Mouse (Mus musculus): Measurements from ENCODE around the gene Dgkh. TPM values are rescaled to one million over a fixed set of nuclear protein-coding genes. Genes with fewer than 3 reads are reported as not detected.

Dgkh gene
- polyA plus RNA-seq, 1 experiment from 2014 or later: 12.8 TPM

DNA sequence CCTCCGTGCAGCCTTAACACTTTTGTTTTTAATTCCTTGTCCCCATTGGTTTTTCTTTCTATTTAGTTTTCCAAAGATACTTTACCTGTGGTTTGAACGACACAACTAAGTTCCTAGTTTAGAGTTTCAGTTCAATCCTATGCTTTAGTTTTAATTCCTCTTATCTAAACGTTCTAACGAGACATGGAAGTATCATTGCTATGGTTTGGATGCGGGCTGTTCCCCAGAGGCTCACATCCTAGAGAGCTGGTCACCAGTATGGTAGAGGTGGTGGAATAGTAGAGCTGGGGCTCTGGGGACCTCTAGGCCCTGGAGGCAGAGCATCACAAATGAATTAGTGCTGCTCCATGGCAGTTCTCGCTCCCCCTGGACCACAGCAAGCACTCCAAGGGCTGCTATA lies 205.7 kb downstream of the Dgkh start:
- H3K4me2 ChIP-seq (replicated peaks): no peak overlapping the region
- H3K27me3 ChIP-seq (replicated peaks): no peaks in the 10 kb centered on the region
- no peaks in the 10 kb centered on the region for H3K36me3 ChIP-seq
- H3K4me1 ChIP-seq: peaks cover 18% of the 10 kb centered on the region; the same call in 1 of the 2 replicates
- no peak for ATAC-seq (ENCODE audit: low FRiP score, low read depth)
- H3K9ac ChIP-seq: no peak overlapping the region
- H3K27ac ChIP-seq: no peak overlapping the region
- H3K4me3 ChIP-seq: no peak overlapping the region
- WGBS: 74% methylated on average over 6 of the region's 6 CpGs
- no peaks in the 10 kb centered on the region for H3K9me3 ChIP-seq

DNA sequence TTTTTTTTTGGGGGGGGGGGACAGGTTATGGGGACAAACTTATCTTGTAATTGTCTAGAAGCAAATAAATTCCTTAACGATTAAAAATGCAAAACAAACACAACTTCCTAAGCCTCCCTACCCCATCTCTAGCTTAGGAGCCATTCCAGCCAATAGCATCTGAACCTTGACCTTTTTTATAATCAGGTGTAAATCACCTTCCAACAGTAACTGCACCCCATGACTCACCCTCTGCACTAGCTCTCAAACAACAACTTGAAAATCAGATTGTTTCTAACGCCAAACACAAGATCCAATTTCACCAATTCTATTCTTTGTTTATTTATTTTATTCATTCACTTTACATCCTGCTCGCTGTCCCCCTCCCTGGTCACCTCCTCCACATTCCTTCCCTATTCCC lies 206.1 kb downstream of the Dgkh start:
- Histone ChIP-seq H3K9me3 (no peaks in the 10 kb centered on the region), H3K9ac (no peak overlapping the region), H3K4me1 (peaks cover 18% of the 10 kb centered on the region; the same call in 1 of the 2 replicates), H3K4me2 (replicated peaks) (no peak overlapping the region), H3K27me3 (replicated peaks) (no peaks in the 10 kb centered on the region), H3K27ac (no peak overlapping the region), H3K4me3 (no peak overlapping the region), H3K36me3 (no peaks in the 10 kb centered on the region)
- WGBS: 76% methylated on average over 3 of the region's 3 CpGs
- ATAC-seq (ENCODE audit: low FRiP score, low read depth): no peak

DNA sequence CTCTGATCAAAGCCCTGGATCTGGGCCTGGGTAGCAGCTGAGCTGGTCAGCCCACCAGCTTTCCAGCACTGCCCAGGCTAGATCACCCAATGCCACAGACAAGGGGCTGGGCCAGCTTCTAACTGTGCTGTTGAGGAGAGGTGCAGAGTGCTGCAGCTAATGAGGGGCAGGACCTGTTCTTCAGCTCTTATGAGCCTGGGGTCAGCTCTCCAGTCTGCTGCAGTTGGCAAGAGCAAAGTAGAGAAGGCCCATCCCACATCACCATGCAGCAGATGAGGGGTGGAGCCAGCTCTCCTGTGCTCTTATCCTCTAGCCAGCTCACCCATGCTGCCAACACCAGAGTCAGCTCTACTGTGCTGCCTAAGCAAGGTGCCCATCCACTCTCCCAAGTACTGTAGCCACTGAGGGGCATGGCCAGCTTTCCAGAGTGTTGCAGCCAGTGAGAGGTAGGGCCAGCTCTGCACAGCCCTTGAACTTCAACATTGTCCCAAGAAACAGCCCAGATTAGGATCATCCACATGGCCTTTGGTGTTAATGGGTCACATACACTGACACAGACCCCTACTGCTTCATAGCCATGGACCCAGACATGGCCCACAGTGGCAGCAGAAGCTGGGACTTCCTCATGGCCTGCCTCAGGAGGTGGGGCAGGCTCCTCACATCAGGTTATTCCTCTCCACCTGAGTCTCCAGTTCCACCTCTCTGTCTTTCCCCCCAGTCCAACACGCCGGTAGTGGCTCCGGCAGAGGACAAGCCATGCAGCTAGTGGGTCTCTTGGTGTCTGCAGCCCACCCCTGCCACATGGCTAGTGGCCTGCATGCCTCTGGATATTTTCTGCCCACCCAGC lies 206.7 kb downstream of the Dgkh start:
- Histone ChIP-seq H3K9ac (no peak overlapping the region), H3K36me3 (no peaks in the 10 kb centered on the region), H3K9me3 (no peaks in the 10 kb centered on the region), H3K27me3 (replicated peaks) (no peaks in the 10 kb centered on the region), H3K4me2 (replicated peaks) (no peak overlapping the region), H3K27ac (no peak overlapping the region), H3K4me1 (peaks cover 18% of the 10 kb centered on the region; the same call in 1 of the 2 replicates), H3K4me3 (no peak overlapping the region)
- ATAC-seq (ENCODE audit: low FRiP score, low read depth): peak; percentile 33; the same call in 1 of the 2 replicates
- WGBS: 94% methylated on average over 3 of the region's 3 CpGs

DNA sequence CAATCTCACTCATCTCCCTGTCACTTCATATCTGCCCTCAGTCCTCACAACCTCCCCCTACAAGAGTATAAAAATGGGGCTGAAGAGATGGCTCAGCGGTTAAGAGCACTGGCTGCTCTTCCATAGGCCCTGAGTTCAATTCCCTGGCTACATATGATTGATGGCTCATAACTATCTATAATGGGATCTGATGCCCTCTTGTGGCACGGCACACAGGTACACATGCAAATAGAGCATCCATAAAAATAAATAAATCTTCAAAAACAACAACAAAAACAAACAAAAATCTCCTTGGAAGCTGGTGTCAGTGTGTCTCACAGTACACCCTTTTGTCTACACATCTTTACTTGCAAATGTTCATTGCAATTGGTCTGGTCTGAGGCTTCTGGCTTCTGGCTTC lies 207.5 kb downstream of the Dgkh start:
- H3K27ac ChIP-seq: no peak overlapping the region
- peaks cover 18% of the 10 kb centered on the region; the same call in 1 of the 2 replicates for H3K4me1 ChIP-seq
- H3K27me3 ChIP-seq (replicated peaks): no peaks in the 10 kb centered on the region
- ATAC-seq (ENCODE audit: low FRiP score, low read depth): no peak
- H3K9me3 ChIP-seq: no peaks in the 10 kb centered on the region
- peaks cover 4% of the 10 kb centered on the region; the same call in 1 of the 2 replicates for H3K36me3 ChIP-seq
- H3K9ac ChIP-seq: no peak overlapping the region
- WGBS: 85% methylated on average over 2 of the region's 2 CpGs
- no peak overlapping the region for H3K4me2 ChIP-seq (replicated peaks)
- H3K4me3 ChIP-seq: no peak overlapping the region

DNA sequence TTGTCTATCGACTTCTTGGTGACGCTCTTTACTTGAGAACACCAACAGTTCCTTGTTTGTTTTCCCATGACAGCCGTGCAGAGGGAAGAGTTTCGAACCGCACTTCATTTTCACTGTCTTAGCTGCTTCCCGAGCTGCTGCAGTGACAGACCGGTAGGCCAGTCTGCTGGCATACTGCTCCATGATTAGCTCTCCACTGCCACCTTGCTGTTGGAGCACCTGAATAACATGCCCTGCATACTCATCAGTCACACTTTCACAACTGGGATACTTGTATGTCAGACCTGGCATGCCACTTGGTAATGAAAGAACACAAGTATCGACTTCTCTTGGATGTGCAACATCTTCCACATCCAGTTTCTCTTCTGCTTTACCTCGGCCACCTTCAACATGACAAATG lies 221.9 kb downstream of the Dgkh start:
- WGBS: 83% methylated on average over 9 of the region's 9 CpGs
- H3K4me3 ChIP-seq: no peak overlapping the region
- ATAC-seq (ENCODE audit: low FRiP score, low read depth): no peak
- H3K4me2 ChIP-seq (replicated peaks): no peak overlapping the region
- H3K9me3 ChIP-seq: no peaks in the 10 kb centered on the region
- peaks cover 55% of the 10 kb centered on the region for H3K36me3 ChIP-seq
- H3K4me1 ChIP-seq: no peaks in the 10 kb centered on the region
- no peak overlapping the region for H3K9ac ChIP-seq
- no peak overlapping the region for H3K27ac ChIP-seq
- H3K27me3 ChIP-seq (replicated peaks): no peaks in the 10 kb centered on the region

DNA sequence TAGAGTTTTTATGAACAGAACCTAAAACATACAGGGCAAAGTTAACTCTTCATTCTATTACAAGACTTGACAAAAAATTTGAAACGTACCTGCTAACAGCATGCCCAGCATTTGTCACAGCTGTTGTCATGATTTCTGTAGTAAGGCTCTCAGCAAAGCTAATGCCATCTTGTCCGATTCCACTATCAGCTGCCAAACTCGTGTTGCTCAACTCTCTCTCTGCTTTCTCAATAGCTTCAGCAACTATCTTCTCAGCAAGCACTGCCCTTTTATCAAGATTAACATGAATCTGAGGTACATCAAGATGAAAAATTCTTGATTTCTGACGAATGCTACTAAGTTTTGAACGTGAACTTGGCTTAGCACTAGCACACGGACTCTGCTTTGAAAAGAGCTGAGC lies 222.8 kb downstream of the Dgkh start:
- H3K27ac ChIP-seq: no peak overlapping the region
- no peaks in the 10 kb centered on the region for H3K9me3 ChIP-seq
- peaks cover 58% of the 10 kb centered on the region for H3K36me3 ChIP-seq
- no peak overlapping the region for H3K9ac ChIP-seq
- H3K4me2 ChIP-seq (replicated peaks): no peak overlapping the region
- WGBS: 91% methylated on average over 6 of the region's 6 CpGs
- H3K4me3 ChIP-seq: no peak overlapping the region
- no peaks in the 10 kb centered on the region for H3K4me1 ChIP-seq
- no peak for ATAC-seq (ENCODE audit: low FRiP score, low read depth)
- no peaks in the 10 kb centered on the region for H3K27me3 ChIP-seq (replicated peaks)

Other genes with a start within 250 kb of the Dgkh start
- 35.8 and 36.8 TPM in 2 replicates for gene Akap11, start 196.0 kb downstream of the Dgkh start, polyA plus RNA-seq (2016; fragmentation: Nextera tagmentation; extraction: Ambion mirVana)
- 9.5 and 10.2 TPM in 2 replicates for gene Vwa8, start 116.3 kb upstream of the Dgkh start, polyA plus RNA-seq (2016; fragmentation: Nextera tagmentation; extraction: Ambion mirVana)